Comparison of ENCODE assay signal across 22 mouse cellular contexts in genomic region chr7:68020556-68020955, GRCm38 (mm10).
DNase-seq lines count a peak whose midpoint lies in the region; ATAC-seq and TF ChIP-seq lines count a peak whose summit lies in the region.
"Had no signal": no experiment of that assay in that cellular context is flagged by ENCODE, and none has a peak within 500 bp of the region (broad histone marks: within the 10 kb centered on the region; RNA-seq: fewer than 3 reads in every experiment).

No protein-coding gene starts in this region.

- H3K9ac ChIP-seq in heart, embryonic 13.5 days: no peak overlapping the region
- no peak overlapping the region for H3K9ac ChIP-seq in lung, postnatal 0 days (replicated peaks; ENCODE audit: low read depth)
- H3K9ac ChIP-seq: forebrain, embryonic 15.5 days; liver, embryonic 13.5 days; midbrain, embryonic 12.5 days had no signal

- TF ChIP-seq POLR2A in embryonic fibroblast, embryonic 13.5 days (IDR thresholded peaks at IDR 0.05; ENCODE audit: low read depth, low read length): no peak
- TF ChIP-seq POLR2A in myocyte (IDR thresholded peaks at IDR 0.05; ENCODE audit: insufficient read length, low read depth): no peak

- peaks cover 12% of the 10 kb centered on the region for H3K36me3 ChIP-seq in heart, embryonic 13.5 days
- no peaks in the 10 kb centered on the region for H3K36me3 ChIP-seq in lung, postnatal 0 days (ENCODE audit: insufficient read depth, low read length)
- H3K36me3 ChIP-seq in myocyte (ENCODE audit: control insufficient read depth, insufficient read depth): peaks cover 4% of the 10 kb centered on the region
- H3K36me3 ChIP-seq: G1E had no signal

- DNase-seq in heart, adult 8-10 months (ENCODE audit: low spot score): no peak
- peak; percentile 6 for DNase-seq in lung, postnatal 0 days (ENCODE audit: low spot score)
- no peak for DNase-seq in lung, postnatal 10 days
- no peak for DNase-seq in left cerebral cortex, adult 18-20 months (ENCODE audit: low spot score in 2 of 2)
- DNase-seq in ovary, postnatal 10 days (ENCODE audit: low spot score): no peak
- DNase-seq: cerebellum, adult 11 months; cerebellum, postnatal 36 days; heart, postnatal 4 days; liver, embryonic 13.5 days; lung, postnatal 4 days; right cerebral cortex, postnatal 25 days; thymus, postnatal 4 days had no signal

- H3K4me3 ChIP-seq in heart, embryonic 13.5 days: no peak overlapping the region
- no peak overlapping the region for H3K4me3 ChIP-seq in lung, postnatal 0 days (ENCODE audit: low read depth, low read length)
- H3K4me3 ChIP-seq in embryonic fibroblast, embryonic 13.5 days (ENCODE audit: insufficient read depth, low read length): no peak overlapping the region
- H3K4me3 ChIP-seq in myocyte: no peak overlapping the region
- H3K4me3 ChIP-seq: forebrain, embryonic 15.5 days; heart, embryonic 10.5 days; layer of hippocampus, adult 2 months; left cerebral cortex, adult 2 months; liver, embryonic 13.5 days; midbrain, embryonic 12.5 days had no signal

- 0 out of 2 replicates have a peak overlapping the region, but pooled peaks have one; percentile 80 for H3K27ac ChIP-seq in heart, embryonic 13.5 days (replicated peaks)
- H3K27ac ChIP-seq in lung, postnatal 0 days (ENCODE audit: low read length): no peak overlapping the region
- H3K27ac ChIP-seq in embryonic fibroblast, embryonic 13.5 days (ENCODE audit: insufficient read depth, low read length): peak overlapping the region; percentile 98
- H3K27ac ChIP-seq: forebrain, embryonic 15.5 days; layer of hippocampus, adult 2 months; left cerebral cortex, adult 2 months; liver, embryonic 13.5 days; midbrain, embryonic 12.5 days had no signal

- H3K9me3 ChIP-seq in heart, embryonic 13.5 days: peaks cover 6% of the 10 kb centered on the region; the same call in 1 of the 2 replicates
- no peaks in the 10 kb centered on the region for H3K9me3 ChIP-seq in lung, postnatal 0 days (ENCODE audit: low read length)
- H3K9me3 ChIP-seq: forebrain, embryonic 15.5 days; heart, embryonic 10.5 days had no signal

- peaks cover 91% of the 10 kb centered on the region for H3K4me1 ChIP-seq in heart, embryonic 13.5 days
- H3K4me1 ChIP-seq in lung, postnatal 0 days (ENCODE audit: insufficient read depth, low read depth, low read length): peaks cover 10% of the 10 kb centered on the region; the same call in 1 of the 2 replicates
- H3K4me1 ChIP-seq in embryonic fibroblast, embryonic 13.5 days (ENCODE audit: control insufficient read depth, insufficient read depth, low read length): peaks cover 25% of the 10 kb centered on the region

- TF ChIP-seq CTCF in lung, postnatal 0 days (IDR thresholded peaks at IDR 0.05): peak; percentile 33
- no peak for TF ChIP-seq CTCF in embryonic fibroblast, embryonic 13.5 days (IDR thresholded peaks at IDR 0.05; ENCODE audit: borderline replicate concordance, insufficient read depth, low read length)

- peaks cover 54% of the 10 kb centered on the region for H3K79me2 ChIP-seq in myocyte (ENCODE audit: control insufficient read depth, insufficient read depth)

- no peaks in the 10 kb centered on the region for H3K27me3 ChIP-seq in heart, embryonic 13.5 days (replicated peaks)
- H3K27me3 ChIP-seq in lung, postnatal 0 days (replicated peaks; ENCODE audit: insufficient read depth, low read length): no peaks in the 10 kb centered on the region
- H3K27me3 ChIP-seq in myocyte (ENCODE audit: control insufficient read depth, insufficient read depth, insufficient read length): no peaks in the 10 kb centered on the region
- H3K27me3 ChIP-seq: forebrain, embryonic 15.5 days; liver, embryonic 13.5 days; midbrain, embryonic 12.5 days had no signal

- H3ac ChIP-seq in myocyte (ENCODE audit: control insufficient read depth, insufficient read length): no peak overlapping the region

- H3K4me2 ChIP-seq in heart, embryonic 13.5 days: no peak overlapping the region
- H3K4me2 ChIP-seq in lung, postnatal 0 days (replicated peaks; ENCODE audit: low read depth, low read length): no peak overlapping the region
- peak overlapping the region; percentile 89 for H3K4me2 ChIP-seq in myocyte (ENCODE audit: low read depth)
- H3K4me2 ChIP-seq: forebrain, embryonic 15.5 days; liver, embryonic 13.5 days; midbrain, embryonic 12.5 days had no signal

- ATAC-seq in heart, embryonic 13.5 days (ENCODE audit: extremely low read depth, insufficient number of reproducible peaks, low FRiP score, low TSS enrichment): no peak
- no peak for ATAC-seq in lung, postnatal 0 days
- ATAC-seq: CD4-positive, CD25-positive, alpha-beta regulatory T cell, adult 4 months; forebrain, embryonic 15.5 days had no signal

- no peak for TF ChIP-seq EP300 in lung, postnatal 0 days (IDR thresholded peaks at IDR 0.05)

- 82% methylated on average over 2 of the region's 2 CpGs for WGBS in heart, embryonic 13.5 days
- WGBS in lung, postnatal 0 days: 84% methylated on average over 2 of the region's 2 CpGs

TF ChIP-seq in myocyte, 11 proteins besides CTCF, POLR2A, EP300 and RAD21:
- TF ChIP-seq MYOD1 (IDR thresholded peaks at IDR 0.05; ENCODE audit: control insufficient read depth in 1 of 3, insufficient read length in 2 of 3, low read depth in 2 of 3): no peak
- TF ChIP-seq MYOG (IDR thresholded peaks at IDR 0.05; ENCODE audit: control insufficient read depth in 1 of 3, insufficient read depth in 1 of 3, insufficient read length in 2 of 3, low read depth in 2 of 3): no peak
- TF ChIP-seq SRF (IDR thresholded peaks at IDR 0.05; ENCODE audit: control insufficient read depth, insufficient read length, low read depth): no peak
- no peak for TF ChIP-seq TCF3 (IDR thresholded peaks at IDR 0.05; ENCODE audit: insufficient read length, low read depth)
- no peak for TF ChIP-seq REST (IDR thresholded peaks at IDR 0.05; ENCODE audit: insufficient read depth, insufficient read length)
- TF ChIP-seq E2F4 (IDR thresholded peaks at IDR 0.05; ENCODE audit: insufficient read depth): no peak
- no peak for TF ChIP-seq TCF12 (IDR thresholded peaks at IDR 0.05; ENCODE audit: insufficient read depth, poor library complexity, severe bottlenecking)
- TF ChIP-seq CEBPB (IDR thresholded peaks at IDR 0.05; ENCODE audit: insufficient read depth, poor library complexity, severe bottlenecking): no peak
